Mouse (Mus musculus) embryo, embryonic 10 days (tissue): Measurements from ENCODE around the gene Ccdc124.
"Not testable (repeated sequence)": the region's sequence is repeated elsewhere in the genome, so short reads cannot be mapped to it uniquely, and the experiment has no call there.

Source experiments
- DNase-seq: peaks from one replicate; pipeline ENCODE4 v3.0.0-alpha.2; 2015; ENCODE audit warnings: low spot score

Gene Ccdc124

DNA sequence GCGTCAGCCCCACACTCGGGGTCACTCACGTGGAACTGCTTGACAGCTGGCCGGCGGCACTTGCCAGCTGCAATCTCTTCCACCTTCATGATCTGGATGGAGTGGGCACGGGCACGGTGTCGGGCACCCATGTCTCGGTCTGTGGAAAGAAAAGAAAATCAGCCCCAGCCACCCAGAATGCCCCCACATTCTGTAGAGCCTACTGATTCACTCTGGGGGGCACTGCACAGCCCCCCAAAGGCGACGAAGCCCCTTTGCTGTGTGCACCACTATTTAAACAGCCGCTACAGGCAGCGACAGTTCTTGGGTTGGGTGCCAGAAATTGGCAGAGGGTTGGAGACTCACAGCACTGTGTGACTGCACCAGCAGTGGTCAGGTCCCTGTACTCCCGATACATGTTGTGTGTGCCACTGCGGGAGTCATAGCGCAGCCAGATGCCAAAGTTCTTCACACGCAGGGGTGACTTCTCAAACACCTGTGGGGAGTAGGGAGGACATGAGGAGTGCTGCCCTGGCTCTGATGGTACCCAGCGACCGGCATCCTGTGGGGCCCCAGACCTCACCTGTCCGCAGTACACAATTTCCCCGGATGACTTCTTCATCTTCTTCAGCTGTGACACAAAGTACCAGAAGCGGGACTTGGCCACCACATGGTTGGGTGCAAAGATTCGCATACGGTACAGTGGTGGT lies 22.0 kb upstream of the Ccdc124 start:
- DNase-seq, result not testable (repeated sequence)

DNA sequence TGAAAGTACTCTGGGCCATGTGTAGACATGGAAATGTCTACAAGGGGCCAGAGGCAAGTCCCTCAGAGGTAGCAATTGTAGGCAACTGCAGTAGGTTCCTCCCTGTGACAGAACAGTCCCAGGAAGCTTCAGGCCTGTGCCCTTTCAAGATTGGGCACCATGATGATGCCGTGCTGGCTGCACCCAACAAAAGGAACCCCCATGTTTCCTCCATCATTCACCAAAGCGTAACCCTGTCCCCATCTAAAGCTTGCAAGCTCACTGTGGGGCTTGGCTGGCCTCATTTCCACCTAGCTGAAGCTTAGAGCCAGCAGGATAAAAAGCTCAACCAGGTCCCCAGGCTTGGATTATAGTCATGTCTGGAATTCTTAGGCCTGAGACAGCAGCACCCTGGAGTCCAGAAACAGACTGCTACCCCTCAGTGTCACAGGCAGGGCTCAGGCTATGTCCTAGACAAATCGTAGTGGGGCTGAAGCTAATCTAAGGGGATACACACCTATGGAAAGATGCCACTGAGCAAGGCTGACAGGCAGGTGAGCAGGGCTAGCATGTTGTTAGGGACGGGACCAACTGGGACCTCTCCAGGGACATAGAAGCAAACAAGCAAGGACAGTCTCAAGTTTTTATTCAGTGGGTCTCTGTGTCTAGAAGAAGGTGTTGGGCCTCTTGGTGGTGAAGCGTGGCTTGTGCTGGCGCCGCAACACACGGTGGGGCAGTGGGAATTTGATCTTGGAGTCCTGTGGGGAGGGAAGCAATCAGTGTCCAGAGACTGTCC lies 21.2 kb upstream of the Ccdc124 start:
- no peak for DNase-seq

- DNase-seq, result no peak
These were observed 20.6 kb upstream of the Ccdc124 start for GRCm38 (mm10) chr8:70894385-70894720.

DNA sequence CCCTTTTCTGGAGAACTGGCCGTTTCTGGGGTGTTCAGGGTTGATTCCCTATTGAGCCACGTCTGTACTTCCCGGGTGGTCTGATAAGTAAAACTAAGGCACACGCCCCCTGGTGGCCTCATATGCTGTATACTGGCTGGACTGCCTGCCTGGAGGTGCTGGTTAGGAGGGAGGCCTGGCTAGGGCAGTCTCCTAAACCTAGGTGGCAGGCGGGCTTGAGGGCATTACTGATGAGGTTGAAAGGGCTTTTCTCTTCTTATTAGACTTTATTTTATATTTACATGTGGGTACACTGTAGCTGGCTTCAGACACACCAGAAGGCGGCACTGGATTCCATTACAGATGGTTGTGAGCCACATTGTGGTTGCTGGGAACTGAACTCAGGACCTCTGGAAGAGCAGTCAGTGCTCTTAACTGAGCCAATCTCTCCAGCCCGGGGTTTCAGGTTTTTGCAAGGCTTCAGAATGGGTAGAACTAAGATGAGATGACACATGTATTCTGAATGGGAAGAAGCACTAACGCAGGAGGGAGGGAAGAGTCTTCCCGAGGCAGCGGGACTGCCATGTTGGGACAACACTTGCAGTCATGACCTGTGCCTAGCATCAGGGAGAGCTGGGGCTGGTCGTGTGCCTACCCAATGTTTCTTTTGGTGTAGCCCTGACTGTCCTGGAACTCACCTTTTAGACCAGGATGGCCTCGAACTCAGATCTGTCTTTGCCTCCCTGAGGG lies 20.1 kb upstream of the Ccdc124 start:
- DNase-seq, result peak; percentile 93

- DNase-seq, result peak; percentile 57
These were observed 19.3 kb upstream of the Ccdc124 start for GRCm38 (mm10) chr8:70892896-70893655.

DNA sequence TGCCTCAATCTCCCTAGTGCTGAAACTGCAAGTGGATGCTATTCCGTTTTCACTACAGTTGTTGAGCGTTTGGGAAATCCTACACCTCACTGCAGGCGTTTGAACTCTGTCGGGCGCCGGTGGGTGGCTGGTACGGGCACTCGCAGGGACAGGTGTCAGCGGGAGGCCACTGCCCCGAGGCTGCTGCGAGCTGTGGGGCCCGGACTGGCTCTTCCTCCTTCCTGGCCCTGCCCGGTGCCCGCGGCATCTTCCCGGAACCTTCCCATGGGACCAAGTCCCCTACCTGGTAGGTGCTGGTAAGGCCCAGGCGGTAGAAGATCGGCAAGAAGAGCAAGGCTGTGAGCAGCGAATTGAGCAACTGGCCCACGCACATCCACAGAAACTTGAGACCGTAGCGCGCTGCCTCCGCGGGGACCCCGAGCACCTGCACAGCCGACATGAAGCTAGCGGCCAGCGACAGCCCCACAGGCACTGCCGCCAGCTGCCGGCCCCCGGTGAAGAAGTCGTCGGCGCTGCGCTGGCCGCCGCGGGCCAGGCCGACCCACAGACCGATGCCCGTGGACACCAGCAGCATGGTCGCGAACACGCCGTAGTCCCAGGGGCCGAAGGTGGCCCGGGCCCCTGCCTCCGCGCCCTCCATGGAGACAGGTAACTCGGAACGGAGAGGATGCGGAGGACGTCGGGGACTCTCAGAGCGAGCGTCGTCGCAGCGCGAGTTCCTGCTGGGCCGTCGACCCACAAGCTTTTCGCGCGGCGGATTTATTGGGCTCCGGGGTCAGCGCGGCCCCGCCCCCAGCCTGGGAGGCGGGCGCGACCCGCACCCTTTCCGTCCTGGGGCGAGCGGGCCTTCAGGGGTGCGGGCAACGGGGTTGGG lies 18.5 kb upstream of the Ccdc124 start, which contains the start of gene Slc5a5:
TSS of gene Slc5a5 (minus strand) at position 736 of the 874 bp plus-strand sequence.
- peak; percentile 58 for DNase-seq

- peak; percentile 58 for DNase-seq
These were observed 17.6 kb upstream of the Ccdc124 start for GRCm38 (mm10) chr8:70891356-70891755.

- no peak for DNase-seq
These were observed 16.9 kb upstream of the Ccdc124 start for GRCm38 (mm10) chr8:70890656-70891055.

DNA sequence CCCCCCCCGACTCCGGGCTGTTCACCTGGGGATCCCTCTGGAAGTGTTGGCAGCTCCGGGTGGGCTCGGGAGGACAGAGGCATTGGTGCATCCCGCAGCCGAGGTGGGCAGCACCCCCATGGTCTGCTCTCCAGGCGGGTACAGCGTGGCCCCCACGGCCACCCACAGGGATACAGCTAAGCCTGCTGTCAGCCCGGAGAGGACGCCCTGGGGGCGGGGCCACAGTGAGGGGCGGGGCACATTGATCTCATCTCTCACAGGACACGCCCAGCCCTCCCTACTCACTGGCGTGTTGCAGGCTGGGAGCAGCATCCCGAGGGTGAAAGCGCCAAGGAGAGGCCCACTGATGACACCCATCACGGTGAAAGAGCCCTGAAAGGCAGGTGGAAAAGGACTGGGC lies 13.9 kb upstream of the Ccdc124 start:
- DNase-seq, result no peak

- DNase-seq, result peak; percentile 65
These were observed 11.9 kb upstream of the Ccdc124 start for GRCm38 (mm10) chr8:70885612-70886011.

DNA sequence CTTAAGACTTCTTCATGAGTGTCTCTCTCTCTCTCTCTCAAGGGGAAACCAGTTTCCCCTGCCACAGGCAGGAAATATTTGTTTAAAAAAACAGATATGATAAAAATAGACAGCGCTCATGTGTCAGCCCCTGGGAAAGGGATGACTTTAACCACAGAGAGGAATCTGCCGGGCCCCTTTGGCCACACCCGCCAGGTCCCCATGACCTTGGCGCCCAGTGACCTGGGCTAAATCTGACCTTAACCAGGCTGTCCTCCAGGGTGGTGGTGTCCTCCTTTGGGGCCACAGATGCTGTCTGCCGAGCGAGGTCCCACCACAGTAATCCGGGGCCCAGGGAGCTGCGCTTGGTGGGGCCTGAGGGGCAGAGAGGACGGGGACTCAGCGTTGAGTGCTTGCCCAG lies 10.9 kb upstream of the Ccdc124 start:
- DNase-seq, result no peak

DNA sequence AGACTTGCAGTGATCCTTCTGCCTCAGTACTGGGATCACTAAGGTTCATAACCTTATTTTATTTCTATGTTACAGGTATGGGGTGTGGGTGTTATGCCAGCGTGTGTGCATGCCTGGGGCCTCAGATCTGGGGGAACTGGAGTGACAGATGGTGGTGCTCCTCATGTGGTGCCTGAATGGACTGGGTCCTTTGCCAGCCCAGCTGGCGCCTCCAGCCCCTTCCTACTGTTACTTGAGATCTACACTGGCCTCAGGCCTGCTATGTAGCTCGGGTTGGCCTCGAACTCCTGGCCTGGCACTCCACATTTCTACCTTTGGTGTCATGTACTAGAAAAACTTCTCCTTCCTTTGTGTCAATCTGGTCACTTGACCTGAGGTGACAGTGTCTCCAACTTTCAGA lies 10.5 kb upstream of the Ccdc124 start:
- no peak for DNase-seq

DNA sequence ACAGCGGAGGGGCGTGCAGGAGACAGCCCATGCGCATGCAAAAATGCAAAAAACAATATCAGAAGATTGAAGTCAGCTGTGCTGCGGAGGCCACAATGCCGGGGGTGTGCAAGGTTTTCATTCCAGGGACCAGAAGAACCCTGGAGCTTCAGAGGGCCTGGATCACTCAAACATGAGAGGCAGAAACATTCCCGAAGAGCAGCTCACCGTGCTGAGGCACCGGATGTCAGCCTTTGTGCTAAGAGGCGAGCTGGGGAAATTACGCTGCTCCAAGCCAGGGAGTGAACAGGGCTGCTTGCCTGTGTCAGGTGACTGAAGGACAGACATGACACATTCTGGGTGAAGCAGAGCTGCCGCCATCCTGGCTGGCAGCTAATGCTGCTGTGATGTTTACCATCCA lies 6.8 kb upstream of the Ccdc124 start:
- no peak for DNase-seq

- no peak for DNase-seq
These were observed 6.4 kb upstream of the Ccdc124 start for GRCm38 (mm10) chr8:70880126-70880525.

DNA sequence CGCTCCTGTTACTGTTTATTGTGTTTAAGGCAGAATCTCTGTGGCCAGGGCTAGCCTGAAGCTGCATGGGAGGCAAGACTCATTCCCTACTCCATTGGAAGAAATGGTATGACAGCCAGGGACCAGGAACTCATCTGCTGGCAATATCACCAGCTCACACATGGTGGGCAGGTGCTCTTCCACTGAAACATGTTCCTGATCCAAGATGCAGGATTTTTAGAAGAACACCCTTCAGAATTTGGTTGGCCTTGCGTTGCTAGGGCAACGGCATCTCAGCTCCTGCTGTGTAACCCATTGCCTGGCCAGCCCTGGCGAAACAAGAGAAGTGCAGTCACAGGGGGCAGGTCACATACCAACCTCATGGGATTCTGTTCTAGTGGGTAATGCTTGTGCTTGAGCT lies 5.8 kb upstream of the Ccdc124 start:
- no peak for DNase-seq

DNA sequence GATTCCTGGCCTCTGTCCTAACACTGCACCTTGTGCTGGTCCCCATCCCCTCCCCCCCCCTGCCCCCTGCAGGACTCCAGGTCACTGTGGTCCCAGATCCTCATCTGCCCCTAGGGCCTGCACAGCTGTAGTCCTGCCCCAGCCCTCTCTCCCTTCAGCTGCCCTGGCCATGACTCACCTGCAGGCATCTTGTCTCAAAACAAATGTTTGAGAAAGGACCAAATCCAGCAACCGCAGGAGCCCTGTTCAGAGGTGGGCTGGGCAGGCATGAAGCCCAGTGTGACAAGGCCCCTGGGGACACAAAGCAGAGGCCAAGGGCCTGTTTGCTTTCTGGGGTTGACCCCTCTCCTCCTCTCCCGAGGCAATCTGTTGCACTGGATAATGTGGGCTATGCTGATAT lies 4.4 kb upstream of the Ccdc124 start:
- DNase-seq, result no peak

DNA sequence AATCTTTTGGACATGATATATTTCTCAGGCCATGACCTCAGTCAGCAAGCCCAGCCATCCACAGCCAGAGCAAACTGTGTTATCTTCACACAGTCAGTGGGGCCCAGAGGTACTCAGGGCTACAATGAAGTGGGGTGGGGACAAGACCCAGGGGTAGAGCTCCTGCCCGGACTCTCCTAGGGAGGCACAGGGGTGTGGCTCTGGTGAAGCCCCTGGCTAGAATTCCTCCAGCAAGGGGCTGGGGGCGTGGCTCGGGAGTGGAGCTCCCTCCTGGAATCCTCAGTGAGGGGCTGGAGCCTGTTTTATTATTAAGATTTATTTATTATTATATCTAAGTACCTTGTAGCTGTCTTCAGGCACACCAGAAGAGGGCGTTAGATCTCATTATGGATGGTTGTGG lies 2.6 kb upstream of the Ccdc124 start:
- no peak for DNase-seq

- DNase-seq, result no peak
These were observed 706 bp upstream of the Ccdc124 start for GRCm38 (mm10) chr8:70874441-70874840.

DNA sequence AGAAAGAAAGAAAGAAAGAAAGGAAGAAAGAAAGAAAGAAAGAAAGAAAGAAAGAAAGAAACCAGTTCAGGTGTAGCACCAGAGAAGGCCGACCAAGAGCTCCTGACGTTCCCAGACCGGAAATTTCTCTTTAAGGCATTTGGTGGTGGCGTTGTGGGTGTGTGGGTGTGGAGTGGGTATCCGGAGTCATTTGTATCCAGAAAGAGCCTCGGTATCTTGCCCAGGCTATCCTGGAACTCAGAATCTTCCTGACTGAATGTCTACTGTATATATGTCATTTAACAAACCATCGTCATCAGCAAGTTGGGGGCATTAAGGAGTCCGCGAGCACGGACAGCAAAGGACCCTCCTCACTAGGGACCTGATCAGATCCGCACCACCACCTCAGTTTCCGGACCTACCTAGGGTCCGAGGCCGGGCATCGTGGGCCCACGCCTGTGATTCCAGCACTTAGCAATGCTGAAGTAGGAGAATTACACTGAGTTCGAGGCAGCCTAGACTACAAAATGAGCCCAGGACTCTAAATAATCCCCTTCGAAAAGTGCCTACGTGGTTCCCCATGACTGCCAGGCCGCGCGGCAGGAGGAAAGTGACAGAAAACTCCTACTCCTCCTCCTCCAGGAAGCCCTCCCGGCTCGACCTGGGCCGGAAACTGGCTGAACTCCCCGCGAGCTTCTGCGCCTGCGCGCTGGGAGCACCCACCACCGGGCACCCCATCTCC lies 932 bp downstream of the Ccdc124 start:
- DNase-seq, result no peak

DNA sequence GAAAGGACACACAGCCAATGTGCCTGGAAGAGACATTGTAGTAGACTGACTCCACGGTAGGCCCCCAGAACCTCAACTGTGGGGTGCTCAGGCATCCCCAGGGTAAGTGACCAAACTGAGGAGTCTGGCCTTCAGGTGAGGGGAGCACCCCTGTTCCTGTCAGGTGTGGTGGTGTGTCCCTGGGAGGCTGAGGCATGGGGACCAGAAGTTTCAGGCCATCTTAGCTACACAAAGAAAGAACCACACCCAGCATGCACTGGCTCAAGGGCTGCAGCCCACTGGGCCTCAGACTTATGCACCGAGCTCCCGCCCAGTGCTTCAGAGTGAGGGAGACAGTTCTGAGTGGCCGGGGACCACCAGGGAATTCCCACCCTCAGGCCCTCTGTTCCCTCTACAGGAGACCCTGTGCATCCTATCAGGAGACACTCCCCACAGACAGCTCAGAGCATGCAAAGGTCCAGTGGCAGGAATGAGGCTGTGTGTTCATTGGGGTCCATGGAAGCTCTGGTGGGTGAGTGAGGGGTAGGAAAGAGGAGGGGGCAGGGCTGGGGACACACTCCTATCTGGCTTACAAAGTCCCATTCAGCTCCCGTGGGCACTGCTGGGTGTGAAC lies 2.4 kb downstream of the Ccdc124 start:
- no peak for DNase-seq
